Mouse (Mus musculus) right cerebral cortex, postnatal 36 days (tissue): ENCODE data around the gene Hist1h2bc.
"Not testable (repeated sequence)": the region's sequence is repeated elsewhere in the genome, so short reads cannot be mapped to it uniquely, and the experiment has no call there.

Experiments used
- DNase-seq, 2 experiments: peaks; one replicate each; pipeline ENCODE4 v3.0.0; 2022; ENCODE audit warnings: low spot score in 2 of 2, mixed read lengths in 1 of 2

The Hist1h2bc gene

DNA sequence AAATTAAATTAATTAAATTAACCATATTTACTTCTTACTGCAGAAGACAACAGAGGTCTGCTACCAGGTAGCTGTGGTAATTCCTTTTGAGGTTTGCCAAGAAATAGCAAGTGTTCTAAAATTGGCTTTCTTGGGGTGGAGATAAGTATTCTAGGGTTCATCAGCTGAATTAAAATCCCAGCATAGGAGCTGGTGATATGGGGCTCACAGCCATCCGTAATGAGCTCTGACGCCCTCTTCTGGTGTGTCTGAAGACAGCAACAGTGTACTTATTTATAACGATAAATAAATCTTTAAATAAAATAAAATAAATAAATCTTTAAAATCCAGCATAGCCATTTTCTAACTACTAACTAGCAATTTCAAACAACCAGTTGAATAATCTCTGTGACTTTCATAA is 15.8 kb downstream of the Hist1h2bc start:
- no peak for DNase-seq

DNA sequence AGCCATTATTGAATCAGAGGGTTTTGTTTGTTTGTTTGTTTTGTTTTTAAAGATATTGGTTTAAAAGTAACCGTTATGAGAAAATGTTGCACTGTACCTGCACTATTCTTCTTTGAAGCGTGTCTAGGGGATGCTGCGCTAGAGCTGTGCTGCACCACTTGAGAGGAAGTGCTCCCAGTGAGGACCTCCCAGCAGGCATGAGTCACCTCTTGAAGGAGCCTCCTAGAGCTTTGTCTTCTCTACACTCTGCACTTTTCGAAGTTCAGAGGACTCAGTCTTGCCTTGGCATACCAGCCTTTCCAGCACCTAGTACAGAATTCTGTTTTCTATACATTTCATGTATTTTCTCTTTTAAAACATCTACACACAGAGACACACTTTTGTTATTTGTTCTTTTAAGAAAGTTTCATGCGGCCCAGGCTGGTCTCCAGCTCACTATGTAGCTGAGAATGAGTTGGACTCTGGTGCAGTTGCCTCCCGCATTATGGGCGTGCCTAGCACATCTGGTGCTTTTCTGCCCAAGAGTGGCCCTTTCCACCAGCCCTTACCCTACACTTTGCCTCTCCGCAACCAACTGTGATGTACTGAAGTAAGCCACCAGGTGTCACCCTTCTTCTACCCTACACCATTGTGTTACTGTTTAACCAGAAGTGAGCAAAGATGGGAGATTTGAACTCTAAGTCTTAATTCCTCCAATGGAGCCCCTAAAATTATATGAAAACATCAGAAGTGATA is 17.0 kb downstream of the Hist1h2bc start:
- peak; percentile 47 to 48 for DNase-seq

DNA sequence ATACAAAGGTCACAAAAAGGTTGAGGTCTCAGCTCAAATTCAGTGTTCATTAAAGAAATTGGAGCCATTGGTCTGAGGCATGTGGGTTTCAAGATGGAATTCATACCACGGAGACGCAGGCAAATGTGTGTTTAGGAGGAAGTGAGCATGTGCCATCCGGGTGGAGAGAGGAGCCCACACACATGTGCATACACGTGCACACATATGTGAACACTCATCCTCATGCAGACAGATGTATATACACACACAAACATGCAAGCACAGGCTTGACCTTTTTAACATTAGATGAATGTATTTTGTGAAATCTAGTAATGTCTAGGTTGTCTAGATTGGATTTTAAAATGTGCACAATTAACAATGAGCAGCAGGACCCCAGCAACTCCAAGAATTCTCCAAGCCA is 18.2 kb downstream of the Hist1h2bc start:
- DNase-seq, result no peak

DNA sequence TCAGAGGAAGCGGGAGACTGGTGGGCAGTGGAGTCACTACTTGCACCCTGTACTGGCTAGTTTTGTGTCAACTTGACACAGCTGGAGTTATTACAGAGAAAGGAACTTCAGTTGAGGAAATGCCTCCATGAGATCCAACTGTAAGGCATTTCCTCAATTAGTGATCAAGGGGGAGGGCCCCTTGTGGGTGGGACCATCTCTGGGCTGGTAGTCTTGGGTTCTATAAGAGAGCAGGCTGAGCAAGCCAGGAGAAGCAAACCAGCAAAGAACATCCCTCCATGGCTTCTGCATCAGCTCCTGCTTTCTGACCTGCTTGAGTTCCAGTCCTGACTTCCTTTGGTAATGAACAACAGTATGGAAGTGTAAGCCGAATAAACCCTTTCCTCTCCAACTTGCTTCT is 18.8 kb downstream of the Hist1h2bc start:
- not testable (repeated sequence) for DNase-seq

DNA sequence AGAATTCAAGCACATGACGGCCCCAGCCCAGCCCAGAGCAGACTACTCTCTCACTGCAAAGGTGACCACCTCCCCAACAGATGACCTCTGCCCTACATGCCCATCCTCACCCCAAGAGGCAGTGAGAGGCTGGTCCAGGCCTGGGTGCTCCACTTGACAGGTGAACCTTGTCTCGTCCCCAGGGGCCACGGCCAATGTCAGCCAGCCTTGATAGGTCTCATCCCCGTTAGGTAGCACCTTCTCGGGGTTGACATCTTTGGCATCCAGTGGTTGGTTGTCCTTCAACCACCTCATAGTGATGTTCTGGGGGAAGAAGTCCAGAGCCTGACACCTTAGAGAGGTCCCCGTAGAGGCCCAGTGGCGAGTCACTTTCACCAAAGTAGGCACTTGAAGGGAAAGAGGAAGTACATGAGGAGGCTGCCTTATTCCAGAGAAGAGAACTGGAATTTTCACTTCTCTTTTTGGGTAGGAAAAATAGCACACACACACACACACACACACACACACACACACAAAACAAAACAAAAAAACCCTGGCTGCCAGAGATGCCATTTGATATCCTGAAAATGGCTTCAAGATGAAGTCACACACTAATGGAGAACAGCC is 21.9 kb downstream of the Hist1h2bc start:
- DNase-seq, result no peak

DNA sequence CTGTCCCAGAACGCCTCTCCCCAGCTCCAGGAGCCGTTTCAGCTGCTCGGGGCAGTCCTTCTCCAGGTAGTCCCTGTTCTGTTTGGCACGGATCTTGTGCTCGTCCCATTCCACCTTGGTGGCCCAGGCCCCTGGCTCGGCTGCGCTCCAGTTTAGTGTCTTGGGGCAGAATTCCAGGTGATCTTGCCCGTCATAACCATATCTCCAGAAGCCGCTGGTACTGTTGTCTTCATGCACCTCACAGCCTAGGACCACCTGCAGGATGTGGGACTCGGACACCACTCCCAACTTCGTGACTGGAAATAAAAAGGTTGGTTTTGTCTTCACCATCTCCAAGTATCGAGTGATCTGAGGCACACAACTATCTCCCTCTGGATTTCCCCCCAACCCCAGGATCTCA is 22.8 kb downstream of the Hist1h2bc start:
- DNase-seq, result no peak

DNA sequence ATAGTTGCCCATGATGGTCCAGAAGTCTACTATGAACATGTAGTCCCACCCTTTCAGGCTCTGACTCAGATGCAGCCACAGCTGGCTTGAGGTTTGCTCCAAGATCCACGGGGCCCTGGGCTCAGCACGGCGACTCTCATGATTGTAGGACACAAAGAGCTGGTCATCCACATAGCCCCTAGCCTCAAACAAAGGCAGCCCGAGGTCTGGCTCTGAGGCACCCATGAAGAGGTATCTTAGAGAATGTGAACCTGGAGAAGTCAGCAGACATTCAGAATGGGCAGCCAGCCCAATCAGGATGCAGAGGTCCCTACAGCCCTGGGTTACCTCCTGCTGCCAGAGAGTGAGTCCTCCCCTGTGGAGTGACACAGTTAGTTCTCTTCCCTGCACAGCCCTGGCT is 24.0 kb downstream of the Hist1h2bc start:
- no peak for DNase-seq

DNA sequence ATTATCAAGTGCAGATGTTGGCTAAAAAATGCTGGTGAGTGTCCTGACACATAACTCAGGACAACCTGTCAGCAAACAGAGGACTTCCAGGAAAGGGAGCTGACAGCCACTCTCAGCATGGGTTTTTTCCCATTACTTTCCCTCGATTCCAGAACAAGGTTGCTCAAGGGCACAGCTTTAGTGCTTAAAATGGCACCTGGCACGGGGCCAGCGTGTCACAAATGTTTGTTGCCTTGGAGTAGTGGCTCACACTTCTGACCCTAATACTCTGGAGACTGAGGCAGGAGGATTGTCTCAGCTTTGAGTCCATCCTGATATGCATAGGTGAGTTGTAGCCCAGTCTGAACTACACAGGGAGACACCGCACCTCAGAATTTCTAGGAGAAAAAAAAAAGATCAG is 24.7 kb downstream of the Hist1h2bc start:
- DNase-seq, result no peak

DNA sequence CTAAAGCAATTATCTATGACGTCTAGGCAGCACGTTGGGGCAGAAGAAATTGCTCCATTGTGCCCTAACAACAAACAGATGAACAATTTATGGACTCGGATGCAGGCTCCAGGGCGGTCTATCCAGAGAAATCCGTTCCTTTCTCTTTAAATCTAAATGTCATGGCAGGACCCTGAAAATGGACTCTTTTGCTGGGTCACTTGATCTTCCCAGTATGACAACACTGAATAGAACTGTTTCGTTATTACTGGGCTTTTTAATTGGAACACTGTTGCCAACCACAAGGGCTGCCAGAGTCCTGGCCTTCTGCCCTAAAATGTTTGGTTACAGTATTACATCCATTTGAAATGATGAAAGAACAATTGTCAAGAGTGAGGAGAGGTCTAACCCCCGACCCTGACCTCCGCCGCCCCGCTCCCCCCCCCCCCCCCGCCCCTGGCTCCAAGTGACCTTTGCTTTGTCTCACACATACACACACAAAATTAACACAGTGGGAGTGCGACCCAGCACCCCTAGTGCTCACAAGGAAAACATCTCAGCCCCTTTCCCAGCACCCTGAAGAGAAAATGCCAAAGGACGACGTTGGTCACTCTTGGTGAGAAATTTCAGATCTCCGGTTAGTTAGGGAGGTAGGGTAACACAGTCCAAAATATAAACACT is 25.8 kb downstream of the Hist1h2bc start:
- DNase-seq, result no peak

DNA sequence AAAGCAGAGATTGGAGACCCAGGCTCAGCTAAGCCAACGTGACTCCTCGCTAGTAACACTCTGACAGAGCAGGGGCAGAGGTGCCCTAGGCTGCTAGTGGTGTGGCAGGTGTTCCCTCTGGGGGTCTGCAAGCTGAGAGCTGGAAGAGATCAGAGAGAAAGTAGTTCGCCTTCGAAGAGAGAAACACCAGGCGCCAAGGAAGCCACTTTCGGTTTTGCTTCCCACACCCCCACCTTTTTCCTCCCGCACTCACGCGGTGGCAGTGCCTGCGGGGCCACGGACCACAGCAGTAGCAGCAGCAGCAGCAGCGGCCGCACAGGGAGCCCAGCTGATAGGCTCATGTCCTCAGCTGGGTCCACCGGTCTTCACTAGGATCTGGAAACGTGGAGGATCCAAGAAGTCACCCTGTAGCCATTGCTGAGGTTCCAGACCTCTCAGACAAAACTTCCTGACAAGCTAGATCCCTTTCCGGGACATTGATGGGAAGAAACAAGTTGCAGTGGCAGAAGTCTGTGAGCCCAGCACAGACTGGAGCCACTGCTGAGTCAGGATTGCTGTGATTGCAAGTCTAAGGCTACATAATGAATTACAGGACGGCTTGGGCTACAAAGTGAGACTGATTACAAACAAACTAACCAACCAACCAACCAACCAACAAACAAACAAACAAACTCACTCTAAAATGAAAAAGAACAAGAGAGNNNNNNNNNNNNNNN is 26.5 kb downstream of the Hist1h2bc start, which contains the start of gene Hfe:
Hfe (minus strand) TSS at position 481 of the 716 bp plus-strand sequence.
- no peak for DNase-seq

DNA sequence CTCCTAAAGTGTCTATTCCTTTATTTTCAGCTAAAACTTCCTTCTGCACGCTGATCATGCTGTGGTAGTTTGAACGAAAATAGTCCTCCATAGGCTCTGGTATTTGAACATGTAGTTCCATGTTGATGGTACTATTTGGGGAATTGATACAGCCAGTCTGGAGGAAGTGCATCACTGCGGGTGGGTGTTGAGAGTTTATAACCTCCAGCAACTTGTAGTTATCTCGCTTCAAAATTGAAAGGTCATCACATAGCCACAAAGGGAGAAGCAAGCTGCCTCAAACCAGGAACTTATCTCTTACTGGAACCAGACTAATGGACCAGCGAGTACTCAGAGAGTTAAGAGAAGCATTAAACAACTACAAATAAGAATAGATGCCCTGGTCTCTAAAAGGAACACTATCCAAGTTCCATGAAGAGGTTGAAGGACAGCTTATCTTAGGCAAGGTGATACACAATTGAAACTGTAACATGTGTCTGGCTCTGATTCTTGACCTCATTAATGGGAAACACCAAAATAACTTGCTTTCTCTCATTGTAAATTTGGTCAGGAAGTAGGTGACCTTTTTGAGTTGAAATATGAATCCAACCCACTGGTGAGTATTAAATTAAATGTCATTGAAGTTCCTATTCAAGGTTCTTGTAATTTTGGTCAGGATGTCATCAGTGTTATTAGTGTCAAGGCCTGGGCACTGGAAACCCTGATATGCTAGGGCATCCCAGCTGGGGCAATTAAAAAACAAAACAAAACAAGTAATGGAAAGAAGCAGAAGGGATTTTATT is 32.5 kb downstream of the Hist1h2bc start:
- no peak for DNase-seq

DNA sequence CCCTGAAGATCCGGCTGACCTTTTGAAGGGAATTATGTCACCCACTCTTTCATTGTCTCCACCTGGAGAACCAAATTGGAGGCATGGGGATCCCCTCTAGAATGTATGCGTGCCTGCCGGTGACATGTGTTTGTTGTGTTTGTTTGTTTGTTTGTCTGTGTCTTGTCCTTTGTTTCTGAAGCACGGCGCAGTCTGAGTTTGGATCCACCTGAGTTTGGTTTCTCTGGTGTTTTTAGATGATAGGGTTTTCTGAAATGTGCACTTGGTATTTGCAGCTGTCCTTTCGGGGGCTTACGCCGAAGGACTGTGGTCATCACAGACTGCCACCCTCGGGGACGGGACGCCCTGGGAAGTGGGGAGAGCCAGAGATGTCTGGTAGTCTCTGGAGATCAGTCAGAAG is 33.2 kb downstream of the Hist1h2bc start:
- no peak for DNase-seq

DNA sequence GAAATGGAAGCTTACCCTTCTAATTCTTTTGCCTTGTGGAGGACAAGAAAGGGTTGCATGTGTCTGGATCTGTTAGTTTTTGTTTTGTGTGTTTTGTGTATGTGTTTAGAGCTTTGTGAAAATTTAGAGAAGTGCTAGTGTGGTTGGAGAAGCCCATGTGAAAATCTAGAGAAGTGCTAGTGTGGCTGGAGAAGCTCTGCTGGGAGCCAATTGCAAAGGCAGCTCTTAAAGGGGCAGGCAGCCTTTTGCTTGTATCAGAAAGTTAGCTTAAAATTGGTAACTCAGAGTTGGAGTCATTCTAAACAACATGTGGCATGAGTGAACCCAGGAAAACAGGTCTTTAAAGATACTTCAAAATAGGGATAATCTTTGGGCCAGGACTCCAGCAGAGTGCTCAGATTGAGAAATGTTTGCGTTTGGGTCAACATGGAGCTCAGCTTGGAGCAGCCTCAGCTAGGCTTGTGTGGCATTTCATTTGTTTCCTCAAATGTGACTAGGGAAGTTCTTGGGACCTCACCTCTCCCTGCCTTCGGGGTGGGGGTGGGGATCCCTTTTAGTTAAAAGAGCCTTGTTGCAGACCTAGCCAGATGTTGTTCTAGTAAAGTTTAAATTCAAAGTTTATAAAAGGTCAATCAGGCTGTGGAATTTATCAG is 33.7 kb downstream of the Hist1h2bc start:
- not testable (repeated sequence) for DNase-seq

DNA sequence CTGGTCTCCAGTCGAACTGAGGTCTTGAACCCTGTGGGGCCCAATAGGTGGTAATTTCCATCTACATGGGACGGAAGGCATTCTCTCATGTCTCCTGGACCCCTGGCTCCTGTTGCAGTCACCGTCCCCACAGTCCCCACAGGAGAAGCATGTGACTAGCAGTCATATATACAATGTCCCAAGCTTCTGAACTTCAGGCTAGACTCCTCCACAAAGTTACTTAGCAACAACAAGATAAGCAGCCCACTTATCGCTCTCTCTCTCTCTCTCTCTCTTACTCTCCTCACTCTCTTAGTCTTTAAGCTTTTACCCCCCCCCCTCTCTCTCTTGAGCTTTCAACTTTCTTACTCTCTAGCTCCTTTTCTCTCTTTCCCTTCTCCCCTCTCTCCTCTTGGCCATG is 40.2 kb downstream of the Hist1h2bc start:
- no peak for DNase-seq

DNA sequence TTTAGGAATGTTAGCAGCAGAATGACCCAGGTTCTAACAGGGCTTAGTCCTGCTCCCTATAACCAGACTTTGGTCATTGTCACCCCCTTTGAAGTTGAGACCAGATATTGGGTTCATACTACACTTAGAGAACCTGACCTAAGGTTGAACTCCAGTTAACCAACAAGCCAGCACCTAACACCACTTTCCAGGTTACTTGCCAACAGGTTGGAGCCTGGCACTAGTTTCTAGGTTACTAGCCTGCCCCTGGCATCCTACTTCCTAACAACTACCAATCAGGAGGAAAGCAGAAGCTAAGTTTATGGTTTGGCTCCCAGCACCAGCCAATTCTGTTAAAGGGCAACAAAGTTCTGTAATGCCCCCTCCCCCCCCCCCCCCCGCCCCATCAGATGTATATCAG is 41.2 kb downstream of the Hist1h2bc start:
- no peak for DNase-seq

DNA sequence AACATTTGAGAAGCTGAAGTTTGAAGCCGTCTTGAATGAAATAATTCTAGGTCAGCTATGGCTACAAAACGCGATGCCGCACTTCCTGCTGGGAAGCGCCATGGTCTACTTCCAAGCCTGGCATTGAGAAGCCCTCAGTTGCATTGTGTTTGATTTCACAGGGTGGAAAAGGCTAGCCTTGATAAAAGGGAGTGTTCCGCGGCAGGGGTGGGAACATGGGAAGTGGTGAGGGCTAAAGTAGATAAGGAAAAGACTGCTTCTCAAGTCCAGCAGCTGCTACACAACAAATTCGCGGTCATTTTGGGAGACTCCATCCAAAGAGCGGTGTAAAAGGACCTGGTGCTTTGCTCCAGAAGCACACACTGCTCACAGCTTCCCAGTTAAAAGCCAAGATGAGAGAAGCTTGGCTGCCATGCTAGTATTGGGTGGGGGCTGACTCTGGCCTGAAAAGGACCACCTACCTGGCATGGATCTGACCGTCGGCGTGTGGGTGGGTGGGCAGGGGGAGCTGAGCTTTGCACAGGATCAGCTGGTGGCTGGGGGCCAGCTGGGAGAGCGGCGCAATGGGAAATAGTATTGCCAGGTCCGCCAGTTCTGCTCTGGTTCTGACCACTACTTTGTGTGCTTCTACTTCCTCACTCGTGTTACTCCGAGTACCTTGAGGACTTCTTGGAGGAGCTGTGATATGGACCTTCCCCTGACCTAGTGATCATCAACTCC is 44.6 kb downstream of the Hist1h2bc start:
- no peak for DNase-seq

DNA sequence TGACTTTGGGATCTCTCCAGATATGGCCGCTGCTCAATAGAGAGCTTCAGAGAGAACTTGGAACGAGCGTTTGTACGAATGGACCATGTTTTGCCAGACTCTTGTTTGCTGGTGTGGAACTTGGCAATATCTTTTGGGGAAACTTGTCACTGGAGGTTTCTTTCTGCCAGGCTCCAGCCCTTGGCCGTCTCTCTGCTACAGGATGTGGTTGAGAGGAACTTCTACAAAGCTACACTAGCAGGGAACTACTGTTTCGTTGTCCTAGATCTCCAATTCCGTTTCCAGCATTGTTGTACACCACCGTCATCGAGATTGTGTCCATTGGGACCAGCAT is 45.2 kb downstream of the Hist1h2bc start:
- no peak for DNase-seq

DNA sequence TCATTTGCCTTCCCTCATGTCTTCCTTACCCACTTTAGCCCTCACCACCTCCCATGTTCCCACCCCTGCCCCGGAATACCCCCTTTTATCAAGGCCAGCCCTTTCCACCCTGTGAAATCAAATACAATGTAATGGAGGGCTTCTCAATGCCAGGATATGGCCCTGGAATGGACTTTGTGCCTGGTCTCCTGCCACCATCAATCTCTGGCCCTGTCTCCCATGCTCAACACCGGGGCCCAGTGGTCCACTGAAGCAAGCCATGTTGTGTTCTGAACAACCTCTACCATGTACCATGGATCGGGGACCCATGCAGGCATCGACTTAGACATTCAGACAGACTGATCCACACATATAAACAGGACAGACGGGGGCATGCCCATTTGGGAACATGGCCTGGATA is 45.7 kb downstream of the Hist1h2bc start:
- DNase-seq, result no peak

DNA sequence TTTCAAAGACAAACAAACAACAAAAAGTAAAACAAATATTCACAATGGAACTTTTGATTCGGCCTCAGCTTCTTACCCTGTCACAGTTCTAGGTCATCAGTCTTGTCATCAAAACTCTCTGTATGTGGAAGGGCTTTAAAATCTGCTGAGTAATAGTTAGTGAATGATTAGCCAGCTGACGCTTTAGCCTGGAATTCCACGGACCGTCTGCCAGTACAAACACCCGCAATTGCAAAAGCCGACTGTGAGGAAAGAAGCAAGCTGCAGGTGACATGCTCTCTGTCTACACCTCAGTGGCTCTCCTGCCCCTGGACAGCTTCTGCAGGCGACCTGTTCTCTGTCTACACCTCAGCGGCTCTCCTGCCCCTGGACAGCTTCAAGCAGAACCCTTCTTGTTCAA is 46.5 kb downstream of the Hist1h2bc start:
- DNase-seq, result no peak

DNA sequence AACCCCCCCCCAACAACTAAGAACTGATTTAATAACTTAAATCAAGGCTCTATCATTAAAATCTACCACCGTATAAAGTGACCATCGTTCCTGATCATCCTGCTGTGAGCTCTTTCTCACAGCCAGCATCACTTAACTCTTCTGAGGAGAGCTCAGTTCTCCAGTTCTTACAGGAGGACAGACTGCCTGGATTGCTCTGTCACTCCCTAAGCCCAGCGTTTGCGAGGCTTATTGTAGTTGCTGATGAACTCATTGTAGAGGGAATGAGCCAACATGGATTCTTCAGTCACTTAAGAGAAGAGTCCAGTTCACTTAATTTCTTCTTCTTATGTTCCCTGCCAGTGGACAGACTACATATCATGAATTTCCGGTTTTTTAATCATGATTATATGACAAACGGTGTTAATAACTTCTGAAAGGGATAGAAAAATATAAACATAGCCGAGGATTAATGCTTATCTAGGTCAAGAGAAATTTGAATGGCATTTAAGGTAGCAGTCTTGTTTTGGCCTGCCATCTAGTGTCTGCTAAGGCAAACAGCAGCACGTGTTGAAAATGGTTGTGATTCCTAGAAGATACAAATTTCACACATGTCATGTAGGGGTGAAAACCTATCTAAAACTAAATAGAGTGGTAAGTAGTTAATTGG is 48.3 kb downstream of the Hist1h2bc start:
- DNase-seq, result no peak
